Mouse (Mus musculus) ES-Bruce4 (cell line): ENCODE results near the gene Prkg1.

ENCODE experiments used
- CTCF ChIP-seq: IDR thresholded peaks from one replicate; pipeline ENCODE4 v1.8.1; 2011; ENCODE audit warnings: low read depth, low read length
- EP300 ChIP-seq: IDR thresholded peaks from 2 replicates; pipeline ENCODE4 v1.6.1; 2011; ENCODE audit warnings: low read depth, low read length; ENCODE audit not compliant: insufficient read depth
- POLR2A ChIP-seq: IDR thresholded peaks from one replicate; pipeline ENCODE4 v1.8.1; 2011; ENCODE audit warnings: low read length; ENCODE audit not compliant: insufficient read depth

DNA sequence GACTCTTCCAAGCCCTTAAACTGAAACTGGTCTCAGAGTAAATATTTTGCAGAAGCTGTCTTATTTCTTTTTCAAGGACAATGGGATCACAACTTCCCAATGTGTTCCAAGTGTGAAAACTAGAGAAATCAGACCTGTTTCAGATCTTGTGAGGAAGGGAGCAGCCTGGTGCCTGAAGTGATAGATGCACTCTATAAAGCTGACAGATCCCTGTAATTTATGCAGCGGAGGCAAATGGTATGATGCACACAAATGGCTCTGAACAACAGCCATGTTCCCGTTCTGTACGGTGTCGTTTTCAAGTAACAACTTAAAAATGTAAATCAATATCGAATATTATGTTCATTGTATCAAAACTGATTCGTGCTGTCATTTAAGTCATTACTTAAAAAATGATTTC is 1076.9 kb downstream of the Prkg1 start:
- TF ChIP-seq POLR2A (no peak), CTCF (no peak), EP300 (no peak)
